28 mouse cellular contexts compared by ENCODE assay signal in genomic region chr3:103672113-103672512, GRCm38 (mm10). TPM values are rescaled to one million over a fixed set of nuclear protein-coding genes. Genes with fewer than 3 reads are reported as not detected.
"Had no signal": no experiment of that assay in that cellular context is flagged by ENCODE, and none has a peak within 500 bp of the region (broad histone marks: within the 10 kb centered on the region; RNA-seq: fewer than 3 reads in every experiment).

No protein-coding gene starts in this region.

- DNase-seq: cerebellum, adult 8-10 months; cerebellum, adult 9-10 months; cerebellum, adult 9-11 months; cerebellum, postnatal 14 days; cerebellum, postnatal 25 days; cerebellum, postnatal 36 days; embryo, embryonic 11 days; forebrain, postnatal 0 days; gastrocnemius, adult 2 months; gastrocnemius, postnatal 10 days; gastrocnemius, postnatal 25 days; gastrocnemius, postnatal 36 days; heart, adult 11 months; heart, adult 18-20 months; heart, adult 2 months had no signal

- H3K4me3 ChIP-seq: embryonic facial prominence, embryonic 10.5 days; embryonic facial prominence, embryonic 12.5 days; embryonic facial prominence, embryonic 13.5 days; embryonic facial prominence, embryonic 15.5 days; erythroblast, embryonic 14.5 days; forebrain, embryonic 10.5 days; forebrain, embryonic 12.5 days; forebrain, embryonic 13.5 days; forebrain, embryonic 15.5 days; gastrocnemius, adult 2 months; heart, adult 2 months; heart, embryonic 10.5 days had no signal

- H3K27ac ChIP-seq: embryonic facial prominence, embryonic 10.5 days; embryonic facial prominence, embryonic 12.5 days; embryonic facial prominence, embryonic 13.5 days; embryonic facial prominence, embryonic 15.5 days; forebrain, embryonic 10.5 days; forebrain, embryonic 12.5 days; forebrain, embryonic 13.5 days; forebrain, embryonic 15.5 days; gastrocnemius, adult 2 months; heart, adult 2 months; heart, embryonic 10.5 days had no signal

- H3K9ac ChIP-seq: embryonic facial prominence, embryonic 12.5 days; embryonic facial prominence, embryonic 13.5 days; embryonic facial prominence, embryonic 15.5 days; forebrain, embryonic 12.5 days; forebrain, embryonic 13.5 days; forebrain, embryonic 15.5 days; forebrain, postnatal 0 days had no signal

- H3K4me2 ChIP-seq: embryonic facial prominence, embryonic 12.5 days; embryonic facial prominence, embryonic 13.5 days; embryonic facial prominence, embryonic 15.5 days; forebrain, embryonic 12.5 days; forebrain, embryonic 13.5 days; forebrain, embryonic 15.5 days had no signal

- H3K36me3 ChIP-seq: embryonic facial prominence, embryonic 10.5 days; embryonic facial prominence, embryonic 12.5 days; embryonic facial prominence, embryonic 13.5 days; embryonic facial prominence, embryonic 15.5 days; forebrain, embryonic 10.5 days; forebrain, embryonic 12.5 days; forebrain, embryonic 15.5 days; heart, embryonic 10.5 days had no signal

- H3K27me3 ChIP-seq: embryonic facial prominence, embryonic 12.5 days; embryonic facial prominence, embryonic 13.5 days; embryonic facial prominence, embryonic 15.5 days; forebrain, embryonic 12.5 days; forebrain, embryonic 13.5 days; forebrain, embryonic 15.5 days had no signal

- ATAC-seq: forebrain, embryonic 13.5 days; forebrain, embryonic 14.5 days; forebrain, embryonic 15.5 days; forebrain, embryonic 16.5 days; forebrain, postnatal 0 days had no signal

- H3K4me1 ChIP-seq: embryonic facial prominence, embryonic 10.5 days; embryonic facial prominence, embryonic 12.5 days; embryonic facial prominence, embryonic 15.5 days; forebrain, embryonic 12.5 days; forebrain, embryonic 13.5 days; forebrain, embryonic 15.5 days had no signal

- H3K9me3 ChIP-seq: embryonic facial prominence, embryonic 10.5 days; embryonic facial prominence, embryonic 12.5 days; embryonic facial prominence, embryonic 13.5 days; embryonic facial prominence, embryonic 15.5 days; forebrain, embryonic 12.5 days; forebrain, embryonic 13.5 days; forebrain, embryonic 15.5 days; heart, embryonic 10.5 days had no signal

RNA-seq across cellular contexts. Expression of gene Atg4a-ps, which starts 26.2 kb away (rescaled TPM):
- polyA plus RNA-seq: erythroblast, embryonic 14.5 days; forebrain, embryonic 11.5 days; forebrain, embryonic 15.5 days; heart, adult 2 months had no signal
